Mouse (Mus musculus): ENCODE data around the gene Afap1l2. TPM values are rescaled to one million over a fixed set of nuclear protein-coding genes. Genes with fewer than 3 reads are reported as not detected.

The Afap1l2 gene
- polyA plus RNA-seq, 1 experiment from 2014 or later, result 29.7 TPM

DNA sequence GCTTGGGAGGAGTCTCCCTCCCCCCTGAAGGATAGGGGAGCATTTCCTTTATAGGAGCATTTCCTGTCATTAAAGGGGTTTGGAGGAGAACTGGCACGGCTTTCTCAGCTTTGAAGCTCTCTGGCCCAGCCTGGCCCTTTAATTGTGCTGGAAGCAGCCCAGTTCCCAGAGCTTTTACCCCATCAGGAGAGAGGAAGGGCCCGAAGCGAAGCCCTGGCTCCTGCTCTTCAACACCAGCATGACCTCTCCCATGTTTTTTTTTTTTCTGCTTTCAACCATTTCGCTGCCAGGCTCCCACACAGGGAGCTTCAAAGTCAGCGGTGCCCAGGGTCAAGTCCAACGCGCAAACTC, 4.6 kb downstream of the Afap1l2 start:
- Histone ChIP-seq H3K9ac (no peak overlapping the region), H3K27me3 (no peaks in the 10 kb centered on the region), H3K4me1 (peaks cover 61% of the 10 kb centered on the region), H3K4me2 (peak overlapping the region; percentile 36; the same call in 1 of the 2 replicates), H3K9me3 (no peaks in the 10 kb centered on the region), H3K27ac (peak overlapping the region; percentile 85), H3K36me3 (no peaks in the 10 kb centered on the region), H3K4me3 (no peak overlapping the region)
- 27% methylated on average over 7 of the region's 7 CpGs for WGBS
- ATAC-seq (ENCODE audit: borderline replicate concordance, extremely low read depth, low FRiP score, low TSS enrichment), result peak; percentile 38; the same call in 1 of the 2 replicates

GRCm38 (mm10) chr19:57002741-57003459, 5.1 kb downstream of the Afap1l2 start:
- H3K4me3 ChIP-seq, result no peak overlapping the region
- no peaks in the 10 kb centered on the region for H3K36me3 ChIP-seq
- no peaks in the 10 kb centered on the region for H3K9me3 ChIP-seq
- no peak overlapping the region for H3K9ac ChIP-seq
- H3K4me1 ChIP-seq, result peaks cover 57% of the 10 kb centered on the region
- peak overlapping the region; percentile 36; the same call in 1 of the 2 replicates for H3K4me2 ChIP-seq
- 40% methylated on average over 12 of the region's 12 CpGs for WGBS
- peak overlapping the region; percentile 85 for H3K27ac ChIP-seq
- H3K27me3 ChIP-seq, result no peaks in the 10 kb centered on the region
- peak; percentile 29; the same call in 1 of the 2 replicates for ATAC-seq (ENCODE audit: borderline replicate concordance, extremely low read depth, low FRiP score, low TSS enrichment)

GRCm38 (mm10) chr19:57001926-57002325, 6.1 kb downstream of the Afap1l2 start:
- no peak for ATAC-seq (ENCODE audit: borderline replicate concordance, extremely low read depth, low FRiP score, low TSS enrichment)
- Histone ChIP-seq H3K4me3 (no peak overlapping the region), H3K36me3 (no peaks in the 10 kb centered on the region), H3K4me1 (peaks cover 57% of the 10 kb centered on the region), H3K4me2 (no peak overlapping the region), H3K9me3 (no peaks in the 10 kb centered on the region), H3K9ac (no peak overlapping the region), H3K27ac (peak overlapping the region; percentile 85), H3K27me3 (no peaks in the 10 kb centered on the region)
- 81% methylated on average over 4 of the region's 4 CpGs for WGBS

GRCm38 (mm10) chr19:57000592-57000991, 7.4 kb downstream of the Afap1l2 start:
- Histone ChIP-seq H3K9ac (no peak overlapping the region), H3K27ac (no peak overlapping the region), H3K27me3 (no peaks in the 10 kb centered on the region), H3K9me3 (no peaks in the 10 kb centered on the region), H3K4me2 (no peak overlapping the region), H3K4me1 (peaks cover 70% of the 10 kb centered on the region), H3K4me3 (no peak overlapping the region), H3K36me3 (no peaks in the 10 kb centered on the region)
- ATAC-seq (ENCODE audit: borderline replicate concordance, extremely low read depth, low FRiP score, low TSS enrichment), result no peak
- 82% methylated on average over 5 of the region's 5 CpGs for WGBS

DNA sequence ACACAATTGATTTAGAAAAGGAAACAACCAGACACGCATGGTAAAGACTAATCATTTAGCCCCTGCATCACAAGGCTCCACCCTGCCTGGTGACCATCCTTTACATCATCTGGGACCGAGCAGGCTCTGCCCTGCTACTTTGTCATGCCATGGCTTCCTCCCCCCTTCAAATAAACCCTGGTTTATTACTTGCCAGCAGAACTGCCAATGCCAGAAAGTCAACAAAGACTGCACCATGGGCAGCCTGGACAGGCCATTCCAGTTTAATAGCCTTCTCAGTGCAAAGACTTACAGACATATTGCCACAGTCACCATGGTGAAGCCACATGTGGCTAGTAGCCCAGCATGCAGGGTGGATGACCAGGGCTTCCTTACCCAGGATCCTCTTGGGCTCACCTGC, 8.2 kb downstream of the Afap1l2 start:
- H3K4me3 ChIP-seq, result no peak overlapping the region
- no peak overlapping the region for H3K9ac ChIP-seq
- ATAC-seq (ENCODE audit: borderline replicate concordance, extremely low read depth, low FRiP score, low TSS enrichment), result no peak
- H3K27ac ChIP-seq, result no peak overlapping the region
- H3K27me3 ChIP-seq, result no peaks in the 10 kb centered on the region
- peaks cover 66% of the 10 kb centered on the region for H3K4me1 ChIP-seq
- H3K36me3 ChIP-seq, result no peaks in the 10 kb centered on the region
- 64% methylated on average over 2 of the region's 2 CpGs for WGBS
- no peaks in the 10 kb centered on the region for H3K9me3 ChIP-seq
- H3K4me2 ChIP-seq, result no peak overlapping the region

DNA sequence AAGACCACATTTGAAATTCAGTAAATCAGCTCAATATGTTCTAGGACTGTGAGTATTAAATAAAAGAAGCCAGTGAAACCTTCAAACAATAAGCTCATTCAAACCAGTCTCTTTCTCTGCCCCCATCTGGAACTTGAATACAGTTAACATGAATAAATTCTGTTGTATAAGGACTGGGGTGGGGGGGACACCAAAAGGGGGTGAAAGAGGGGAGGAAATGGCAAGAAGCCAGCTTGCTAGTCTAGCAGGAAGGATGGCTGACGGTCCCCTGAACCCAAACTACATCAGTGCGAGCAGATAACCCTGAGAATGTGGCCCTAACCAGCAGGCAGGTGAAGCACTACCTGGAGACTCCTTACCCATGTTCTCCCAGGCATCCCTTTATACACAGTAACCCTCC, 9.1 kb downstream of the Afap1l2 start:
- no peak overlapping the region for H3K9ac ChIP-seq
- WGBS, result 52% methylated on average over 2 of the region's 2 CpGs
- no peaks in the 10 kb centered on the region for H3K27me3 ChIP-seq
- peaks cover 65% of the 10 kb centered on the region for H3K4me1 ChIP-seq
- no peaks in the 10 kb centered on the region for H3K9me3 ChIP-seq
- no peak overlapping the region for H3K4me3 ChIP-seq
- H3K4me2 ChIP-seq, result no peak overlapping the region
- no peak for ATAC-seq (ENCODE audit: borderline replicate concordance, extremely low read depth, low FRiP score, low TSS enrichment)
- no peaks in the 10 kb centered on the region for H3K36me3 ChIP-seq
- no peak overlapping the region for H3K27ac ChIP-seq

DNA sequence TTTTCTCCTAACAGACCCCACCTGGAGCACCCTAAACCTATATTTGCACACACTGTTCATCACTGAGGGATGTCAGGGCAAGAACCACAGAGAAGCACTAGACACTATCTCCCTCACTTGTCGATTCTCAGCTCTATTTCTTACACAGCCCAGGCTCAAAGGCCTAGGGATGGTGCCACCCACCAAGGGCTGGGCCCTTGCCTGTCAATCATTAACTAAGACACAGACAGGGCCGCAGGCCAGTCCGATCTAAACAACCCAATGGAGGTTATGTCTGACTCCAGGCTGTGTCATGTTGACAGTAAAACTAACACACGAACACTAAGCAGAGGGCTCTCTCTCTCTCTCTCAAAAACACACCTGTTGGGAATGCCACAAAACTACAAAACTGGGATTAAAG, 9.7 kb downstream of the Afap1l2 start:
- H3K4me2 ChIP-seq, result no peak overlapping the region
- no peak overlapping the region for H3K9ac ChIP-seq
- 0 out of 2 replicates have a peak overlapping the region, but pooled peaks have one; percentile 11 for H3K27ac ChIP-seq
- no peak overlapping the region for H3K4me3 ChIP-seq
- WGBS, result 64% methylated on average over 4 of the region's 4 CpGs
- H3K27me3 ChIP-seq, result no peaks in the 10 kb centered on the region
- H3K4me1 ChIP-seq, result peaks cover 62% of the 10 kb centered on the region
- ATAC-seq (ENCODE audit: borderline replicate concordance, extremely low read depth, low FRiP score, low TSS enrichment), result no peak
- no peaks in the 10 kb centered on the region for H3K36me3 ChIP-seq
- no peaks in the 10 kb centered on the region for H3K9me3 ChIP-seq

GRCm38 (mm10) chr19:56997164-56997599, 10.8 kb downstream of the Afap1l2 start:
- H3K9me3 ChIP-seq, result no peaks in the 10 kb centered on the region
- 0 out of 2 replicates have a peak overlapping the region, but pooled peaks have one; percentile 2 for H3K4me3 ChIP-seq
- no peaks in the 10 kb centered on the region for H3K27me3 ChIP-seq
- WGBS, result 2% methylated on average over 10 of the region's 10 CpGs
- no peaks in the 10 kb centered on the region for H3K36me3 ChIP-seq
- peak overlapping the region; percentile 82 for H3K27ac ChIP-seq
- peak overlapping the region; percentile 32 for H3K4me2 ChIP-seq
- H3K9ac ChIP-seq, result no peak overlapping the region
- peak; percentile 91 for ATAC-seq (ENCODE audit: borderline replicate concordance, extremely low read depth, low FRiP score, low TSS enrichment)
- H3K4me1 ChIP-seq, result peaks cover 51% of the 10 kb centered on the region

DNA sequence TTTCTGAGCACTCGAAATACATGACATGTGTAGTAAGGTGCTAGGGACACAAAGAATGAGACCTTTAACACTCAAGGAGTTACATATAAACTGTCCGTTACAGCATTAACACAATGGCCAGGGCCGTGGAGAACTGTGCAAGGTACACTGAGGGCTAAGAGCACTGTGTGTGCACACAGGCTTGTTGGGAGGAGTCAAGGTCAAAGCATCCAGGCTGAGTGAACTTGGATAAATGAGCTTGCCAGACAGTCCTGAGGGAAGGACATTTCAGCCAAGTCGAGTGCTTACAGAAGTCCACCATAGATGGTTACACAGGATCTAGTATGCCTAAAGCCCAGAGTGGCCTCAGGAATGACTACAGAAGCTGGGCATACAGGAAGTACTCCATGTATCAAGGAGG, 12.6 kb downstream of the Afap1l2 start:
- Histone ChIP-seq H3K27ac (no peak overlapping the region), H3K27me3 (no peaks in the 10 kb centered on the region), H3K9me3 (no peaks in the 10 kb centered on the region), H3K36me3 (no peaks in the 10 kb centered on the region), H3K4me3 (no peak overlapping the region), H3K4me1 (peaks cover 54% of the 10 kb centered on the region), H3K4me2 (no peak overlapping the region), H3K9ac (no peak overlapping the region)
- no peak for ATAC-seq (ENCODE audit: borderline replicate concordance, extremely low read depth, low FRiP score, low TSS enrichment)
- 46% methylated on average over 4 of the region's 4 CpGs for WGBS

DNA sequence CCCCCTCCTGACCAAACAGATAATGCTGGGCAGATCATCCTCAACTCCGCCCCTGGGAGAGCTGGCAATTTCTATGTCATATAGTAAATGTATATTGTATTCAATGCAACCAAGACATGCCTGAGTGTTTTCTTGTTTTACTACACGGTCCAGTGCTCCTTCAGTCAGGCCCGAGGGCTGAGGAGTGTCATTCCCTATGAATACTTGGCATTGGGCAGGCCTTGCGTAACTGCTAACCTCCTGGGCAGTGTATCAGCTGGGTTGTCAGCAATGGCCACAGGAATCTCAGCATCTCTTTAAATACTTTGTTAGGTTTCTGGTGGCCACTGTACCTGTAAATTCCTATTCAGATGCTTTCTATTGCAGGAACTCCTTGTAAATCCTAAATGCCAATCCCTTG, 13.4 kb downstream of the Afap1l2 start:
- Histone ChIP-seq H3K4me1 (peaks cover 62% of the 10 kb centered on the region), H3K4me3 (no peak overlapping the region), H3K9me3 (no peaks in the 10 kb centered on the region), H3K9ac (no peak overlapping the region), H3K4me2 (no peak overlapping the region), H3K36me3 (no peaks in the 10 kb centered on the region), H3K27me3 (no peaks in the 10 kb centered on the region), H3K27ac (no peak overlapping the region)
- WGBS, result 66% methylated on average over 4 of the region's 4 CpGs
- no peak for ATAC-seq (ENCODE audit: borderline replicate concordance, extremely low read depth, low FRiP score, low TSS enrichment)

DNA sequence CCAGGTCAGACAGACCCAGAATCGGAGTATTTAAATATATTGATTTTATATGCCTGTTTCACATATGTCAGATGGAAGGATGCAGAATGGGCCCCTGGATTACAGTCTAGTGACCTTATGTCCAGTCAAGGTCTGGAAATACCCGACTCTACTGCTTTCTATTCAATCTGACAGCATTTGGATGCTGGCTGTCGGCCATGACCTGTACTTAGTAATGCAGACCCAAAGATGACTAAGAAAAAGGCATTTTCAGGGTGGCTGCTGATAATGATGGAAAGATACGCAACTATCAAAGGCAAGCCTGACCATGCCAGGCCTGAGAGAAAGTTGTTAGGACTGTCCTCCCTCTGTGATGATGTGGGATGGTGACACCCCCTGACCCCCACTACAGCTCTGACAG, 14.3 kb downstream of the Afap1l2 start:
- Histone ChIP-seq H3K4me2 (no peak overlapping the region), H3K27me3 (no peaks in the 10 kb centered on the region), H3K9ac (no peak overlapping the region), H3K27ac (no peak overlapping the region), H3K36me3 (no peaks in the 10 kb centered on the region), H3K4me3 (no peak overlapping the region), H3K4me1 (peaks cover 64% of the 10 kb centered on the region), H3K9me3 (no peaks in the 10 kb centered on the region)
- no peak for ATAC-seq (ENCODE audit: borderline replicate concordance, extremely low read depth, low FRiP score, low TSS enrichment)
- 60% methylated on average over 4 of the region's 4 CpGs for WGBS

DNA sequence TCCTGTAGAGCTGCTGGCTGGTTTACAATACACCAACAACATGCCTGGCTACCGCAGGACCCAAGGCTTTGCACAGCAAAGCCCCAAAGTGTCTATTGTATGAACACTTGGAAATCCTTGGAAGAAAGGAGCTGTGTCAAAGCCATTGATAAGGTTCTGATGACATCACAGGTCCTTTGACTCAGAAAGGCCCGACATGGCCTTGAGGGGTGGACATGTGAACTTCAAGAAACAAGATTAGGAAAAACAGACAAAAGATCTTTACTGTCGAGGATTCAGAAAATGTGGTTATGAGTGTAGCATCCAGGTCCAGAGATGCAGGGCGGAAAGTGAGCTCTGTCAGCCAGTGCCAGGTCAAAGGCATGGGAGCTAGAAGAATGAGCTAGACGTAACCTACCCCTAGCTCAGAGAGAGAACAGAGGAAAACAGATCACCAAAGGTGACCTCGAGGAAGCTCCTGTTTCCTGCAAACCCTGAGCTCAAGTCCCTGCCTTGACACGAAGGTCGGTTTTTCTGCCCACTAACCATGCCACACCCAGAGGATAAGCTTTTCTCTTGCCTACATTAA, 15.0 kb downstream of the Afap1l2 start:
- ATAC-seq (ENCODE audit: borderline replicate concordance, extremely low read depth, low FRiP score, low TSS enrichment), result no peak
- H3K36me3 ChIP-seq, result no peaks in the 10 kb centered on the region
- H3K4me3 ChIP-seq, result no peak overlapping the region
- H3K4me1 ChIP-seq, result peaks cover 70% of the 10 kb centered on the region
- no peaks in the 10 kb centered on the region for H3K27me3 ChIP-seq
- no peak overlapping the region for H3K27ac ChIP-seq
- no peaks in the 10 kb centered on the region for H3K9me3 ChIP-seq
- no peak overlapping the region for H3K4me2 ChIP-seq
- H3K9ac ChIP-seq, result no peak overlapping the region
- 69% methylated on average over 8 of the region's 8 CpGs for WGBS

All from lung, embryonic 15.5 days (tissue).